Mouse (Mus musculus) E14TG2a.4 (cell line): Measurements from ENCODE around the gene Phf2.

Experiments
- H3K27me3 ChIP-seq: 2 replicates; pipeline ENCODE4 v1.6.1; 2014; ENCODE audit warnings: low read length, control low read depth; ENCODE audit not compliant: insufficient read depth
- H3K36me3 ChIP-seq: 2 replicates; pipeline ENCODE4 v1.6.1; 2014; ENCODE audit warnings: low read length, control low read depth; ENCODE audit not compliant: insufficient read depth
- H3K4me1 ChIP-seq: replicated peaks from 2 replicates; pipeline ENCODE4 v1.6.1; 2014; ENCODE audit warnings: low read depth, low read length, control low read depth
- H3K4me3 ChIP-seq: replicated peaks from 2 replicates; pipeline ENCODE4 v1.5.1; 2014; ENCODE audit warnings: mild to moderate bottlenecking, low read length
- H3K9me3 ChIP-seq: 2 replicates; pipeline ENCODE4 v1.6.1; 2014; ENCODE audit warnings: low read length, control low read depth
- CTCF ChIP-seq: conservative IDR thresholded peaks from 2 replicates; pipeline ENCODE4 v1.5.1; 2014; ENCODE audit warnings: low read length
- NANOG ChIP-seq: IDR thresholded peaks from 2 replicates; pipeline ENCODE4 v1.6.1; 2014; ENCODE audit warnings: borderline replicate concordance, low read length, mixed read lengths
- POU5F1 ChIP-seq: IDR thresholded peaks from 2 replicates; pipeline ENCODE4 v1.6.1; 2014; ENCODE audit warnings: low read length, borderline replicate concordance

The Phf2 gene

GRCm38 (mm10) chr13:48807481-48808031, 63.4 kb downstream of the Phf2 start:
- H3K27me3 ChIP-seq = no peaks in the 10 kb centered on the region
- H3K4me3 ChIP-seq = no peak overlapping the region
- no peaks in the 10 kb centered on the region for H3K9me3 ChIP-seq
- H3K36me3 ChIP-seq = peaks cover 9% of the 10 kb centered on the region; the same call in 1 of the 2 replicates
- H3K4me1 ChIP-seq = peaks cover 43% of the 10 kb centered on the region
- no peak for TF ChIP-seq POU5F1
- no peak for TF ChIP-seq NANOG
- peak; percentile 93 for TF ChIP-seq CTCF

- TF ChIP-seq NANOG (no peak), POU5F1 (no peak), CTCF (no peak)
- peaks cover 8% of the 10 kb centered on the region; the same call in 1 of the 2 replicates for H3K9me3 ChIP-seq
- H3K36me3 ChIP-seq = 0 out of 2 replicates have a peak, but pooled peaks cover 3% of the 10 kb centered on the region
- peaks cover 54% of the 10 kb centered on the region for H3K4me1 ChIP-seq
- H3K4me3 ChIP-seq = no peak overlapping the region
- H3K27me3 ChIP-seq = no peaks in the 10 kb centered on the region; the same call in 1 of the 2 replicates
These were observed 68.7 kb downstream of the Phf2 start for GRCm38 (mm10) chr13:48802181-48802580.

- peaks cover 8% of the 10 kb centered on the region; the same call in 1 of the 2 replicates for H3K9me3 ChIP-seq
- H3K27me3 ChIP-seq = peaks cover 1% of the 10 kb centered on the region; the same call in 1 of the 2 replicates
- peak; percentile 68 for TF ChIP-seq CTCF
- no peak for TF ChIP-seq NANOG
- TF ChIP-seq POU5F1 = no peak
- H3K4me3 ChIP-seq = no peak overlapping the region
- 0 out of 2 replicates have a peak, but pooled peaks cover 2% of the 10 kb centered on the region for H3K36me3 ChIP-seq
- H3K4me1 ChIP-seq = peaks cover 57% of the 10 kb centered on the region
These were observed 69.9 kb downstream of the Phf2 start for GRCm38 (mm10) chr13:48800850-48801546.

- TF ChIP-seq POU5F1 (no peak), CTCF (no peak), NANOG (no peak)
- H3K4me1 ChIP-seq = peaks cover 35% of the 10 kb centered on the region
- no peak overlapping the region for H3K4me3 ChIP-seq
- H3K27me3 ChIP-seq = peaks cover 5% of the 10 kb centered on the region; the same call in 1 of the 2 replicates
- H3K9me3 ChIP-seq = peaks cover 8% of the 10 kb centered on the region; the same call in 1 of the 2 replicates
- H3K36me3 ChIP-seq = no peaks in the 10 kb centered on the region
These were observed 72.6 kb downstream of the Phf2 start for GRCm38 (mm10) chr13:48798256-48798771.

GRCm38 (mm10) chr13:48796906-48797305, 74.0 kb downstream of the Phf2 start:
- Histone ChIP-seq H3K27me3 (peaks cover 5% of the 10 kb centered on the region; the same call in 1 of the 2 replicates), H3K4me3 (no peak overlapping the region; the same call in 1 of the 2 replicates), H3K9me3 (peaks cover 8% of the 10 kb centered on the region; the same call in 1 of the 2 replicates), H3K4me1 (peaks cover 22% of the 10 kb centered on the region), H3K36me3 (no peaks in the 10 kb centered on the region)
- TF ChIP-seq NANOG (no peak), POU5F1 (no peak), CTCF (no peak)

GRCm38 (mm10) chr13:48795711-48796110, 75.2 kb downstream of the Phf2 start:
- no peak for TF ChIP-seq NANOG
- no peak for TF ChIP-seq POU5F1
- H3K4me1 ChIP-seq = peaks cover 12% of the 10 kb centered on the region
- H3K27me3 ChIP-seq = peaks cover 5% of the 10 kb centered on the region; the same call in 1 of the 2 replicates
- H3K9me3 ChIP-seq = peaks cover 17% of the 10 kb centered on the region; the same call in 1 of the 2 replicates
- H3K36me3 ChIP-seq = no peaks in the 10 kb centered on the region
- no peak overlapping the region for H3K4me3 ChIP-seq

- Histone ChIP-seq H3K9me3 (no peaks in the 10 kb centered on the region), H3K4me1 (peaks cover 18% of the 10 kb centered on the region), H3K36me3 (no peaks in the 10 kb centered on the region), H3K27me3 (peaks cover 40% of the 10 kb centered on the region), H3K4me3 (no peak overlapping the region)
- TF ChIP-seq CTCF (no peak), POU5F1 (no peak), NANOG (no peak)
These were observed 86.2 kb downstream of the Phf2 start for GRCm38 (mm10) chr13:48784594-48785298.

GRCm38 (mm10) chr13:48784151-48784550, 86.8 kb downstream of the Phf2 start:
- H3K27me3 ChIP-seq = peaks cover 43% of the 10 kb centered on the region
- no peak overlapping the region for H3K4me3 ChIP-seq
- peaks cover 18% of the 10 kb centered on the region for H3K4me1 ChIP-seq
- no peaks in the 10 kb centered on the region for H3K36me3 ChIP-seq
- TF ChIP-seq POU5F1 (no peak), CTCF (no peak), NANOG (no peak)
- H3K9me3 ChIP-seq = no peaks in the 10 kb centered on the region
